Mouse (Mus musculus): ENCODE data around the gene Stmn3. TPM values are rescaled to one million over a fixed set of nuclear protein-coding genes. Genes with fewer than 3 reads are reported as not detected.

Stmn3 gene
- total RNA-seq (2021) = 100 to 1,000 TPM; 793 to 798 TPM
- long read RNA-seq, experiment 1, transcript Stmn3-201 (5 exons, 1,136 nt) = major isoform, 636 of 646 reads
- long read RNA-seq, experiment 1, partial matches to known transcripts = 7 of 646 reads
- long read RNA-seq, experiment 1, other reads (novel, unspliced or antisense) = 3 of 646 reads
- long read RNA-seq, experiment 2, transcript Stmn3-201 (5 exons, 1,136 nt) = major isoform, 1,248 of 1,285 reads
- long read RNA-seq, experiment 2, partial matches to known transcripts = 22 of 1,285 reads
- long read RNA-seq, experiment 2, other reads (novel, unspliced or antisense) = 15 of 1,285 reads

DNA sequence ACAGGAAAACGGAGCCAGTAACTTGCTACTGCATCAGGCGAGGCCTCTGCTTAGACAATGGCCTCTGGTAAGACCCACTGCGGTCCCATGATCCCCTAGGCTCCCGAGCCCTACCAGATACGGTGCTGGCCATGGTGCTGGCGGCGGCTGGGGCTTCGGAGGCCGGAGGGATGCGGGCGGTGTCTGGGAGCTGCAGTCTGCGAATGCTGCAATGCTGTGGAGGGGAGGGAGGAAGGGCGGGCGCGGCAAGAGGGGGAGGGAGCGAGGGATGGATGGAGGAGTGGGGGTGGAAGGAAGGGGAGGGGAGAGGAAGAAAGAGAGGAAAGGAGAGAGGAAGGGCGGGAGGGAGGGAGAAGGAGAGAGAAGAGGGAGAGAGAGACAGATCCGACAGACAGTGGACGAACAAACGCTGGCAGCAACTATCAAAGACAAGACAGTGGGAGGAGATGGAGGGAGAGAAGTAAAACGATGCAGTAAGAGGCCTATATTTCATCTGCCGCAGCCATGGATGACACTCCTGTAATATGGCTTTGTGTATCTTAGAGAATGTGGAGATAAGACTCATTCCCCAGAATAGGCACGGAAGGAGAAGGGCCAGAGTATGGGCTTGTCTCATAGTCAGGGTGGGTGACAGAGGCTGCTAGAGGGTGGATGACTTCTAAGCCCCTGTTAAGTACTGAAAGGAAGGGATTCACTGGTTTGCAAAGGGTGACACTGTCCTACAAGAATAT, at the start of gene Stmn3:
Gene Stmn3, minus strand, starts transcription at position 421 of the 731 bp plus-strand sequence.
- peak in 1 of 2 experiments; percentile 71 for DNase-seq (ENCODE audit: low spot score in 2 of 2)

DNA sequence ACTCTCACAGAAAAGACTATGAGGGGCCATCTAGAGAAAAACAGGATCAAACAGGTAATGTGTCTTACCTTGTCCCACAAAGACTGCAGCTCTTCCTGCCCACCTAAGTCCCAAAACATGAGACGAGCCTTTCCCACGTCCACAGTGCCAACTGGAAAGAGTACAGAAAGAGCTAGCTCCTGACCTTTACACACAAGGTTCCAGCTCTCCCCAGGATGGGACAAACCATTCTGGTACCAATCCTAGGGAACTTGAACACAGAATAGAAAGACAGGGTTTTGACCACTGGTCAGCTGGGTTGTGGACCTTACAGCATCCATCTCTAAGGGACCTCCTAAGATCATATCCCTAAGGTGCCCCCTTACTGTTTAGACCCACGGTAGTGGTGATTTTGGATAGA, 49.6 kb upstream of the Stmn3 start:
- no peak for DNase-seq (ENCODE audit: low spot score in 2 of 2)

DNA sequence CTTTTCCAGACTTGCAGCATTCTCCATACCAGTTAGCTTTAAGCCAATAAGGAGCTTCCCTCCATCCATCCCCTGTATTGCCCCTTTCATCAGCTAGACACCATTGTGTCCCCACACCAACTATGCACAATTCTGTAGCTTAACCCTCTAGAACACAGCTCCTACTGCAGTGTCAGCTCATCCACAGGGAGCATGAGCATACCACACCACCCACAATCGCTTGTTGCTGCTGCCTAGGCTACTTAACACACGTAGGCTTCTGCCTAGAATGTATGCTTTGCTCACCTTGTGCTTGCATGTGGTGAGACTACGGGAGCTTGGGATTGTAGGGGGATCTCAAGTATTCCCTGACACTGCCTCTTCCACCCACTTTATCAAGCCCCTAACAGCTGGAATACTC, 42.5 kb upstream of the Stmn3 start:
- no peak for DNase-seq (ENCODE audit: low spot score in 2 of 2)

DNA sequence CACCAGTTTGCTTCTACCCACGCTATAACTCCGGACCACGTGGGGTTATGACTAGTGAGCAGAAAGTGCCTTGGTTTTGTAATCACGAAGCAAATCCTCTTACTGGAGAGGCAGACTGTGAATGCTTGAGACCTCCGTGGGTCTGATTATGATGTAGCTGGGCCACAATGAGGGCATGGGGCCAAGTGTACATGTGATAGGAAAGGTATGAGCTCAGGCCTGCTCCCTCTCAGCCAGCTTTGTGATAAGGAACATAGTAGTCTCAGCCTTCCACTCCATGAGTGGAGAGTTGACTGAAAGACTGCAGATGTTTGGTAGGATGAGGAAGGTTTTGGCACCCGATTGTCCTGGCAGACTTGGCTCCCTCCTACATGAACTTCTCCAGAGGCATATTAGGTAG, 28.5 kb upstream of the Stmn3 start:
- DNase-seq (ENCODE audit: low spot score in 2 of 2) = no peak

DNA sequence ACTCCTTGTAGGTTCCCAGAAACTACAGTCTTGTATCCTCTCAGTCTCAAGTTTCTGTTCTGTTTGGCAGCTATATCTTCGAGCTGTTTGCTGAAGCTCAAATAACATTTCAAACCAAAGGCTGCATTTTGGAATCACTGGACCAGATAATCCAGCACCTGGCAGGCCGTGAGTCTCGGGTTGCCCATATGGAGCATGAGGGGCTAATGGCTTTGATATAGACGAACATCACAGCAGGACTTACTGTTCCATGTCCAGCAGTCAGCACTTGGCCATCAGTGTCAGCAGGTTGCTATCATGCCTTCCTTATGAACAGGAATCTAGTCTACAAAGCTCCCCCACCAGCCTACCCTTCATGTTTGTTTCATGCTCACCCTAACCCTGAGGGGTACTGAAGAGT, 26.1 kb upstream of the Stmn3 start:
- DNase-seq (ENCODE audit: low spot score in 2 of 2) = no peak

DNA sequence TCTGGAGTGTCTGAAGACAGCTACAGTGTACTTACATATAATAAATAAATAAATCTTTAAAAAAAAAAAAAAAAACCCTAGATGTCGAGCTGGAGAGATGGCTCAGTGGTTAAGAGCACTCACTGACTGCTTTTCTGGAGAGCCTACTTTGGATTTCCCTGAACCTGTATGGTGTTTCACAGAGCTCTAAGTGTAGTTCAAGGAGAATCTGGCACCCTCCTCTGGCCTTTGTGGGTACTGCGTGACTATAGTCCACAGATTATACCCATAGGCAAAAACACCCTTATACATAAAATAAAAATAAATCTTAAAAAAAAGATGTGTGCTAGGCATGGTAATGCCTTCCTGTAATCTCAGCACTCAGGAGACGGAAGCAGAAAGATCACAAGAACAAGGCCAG, 19.7 kb upstream of the Stmn3 start:
- peak; percentile 49 to 64 for DNase-seq (ENCODE audit: low spot score in 2 of 2)

DNA sequence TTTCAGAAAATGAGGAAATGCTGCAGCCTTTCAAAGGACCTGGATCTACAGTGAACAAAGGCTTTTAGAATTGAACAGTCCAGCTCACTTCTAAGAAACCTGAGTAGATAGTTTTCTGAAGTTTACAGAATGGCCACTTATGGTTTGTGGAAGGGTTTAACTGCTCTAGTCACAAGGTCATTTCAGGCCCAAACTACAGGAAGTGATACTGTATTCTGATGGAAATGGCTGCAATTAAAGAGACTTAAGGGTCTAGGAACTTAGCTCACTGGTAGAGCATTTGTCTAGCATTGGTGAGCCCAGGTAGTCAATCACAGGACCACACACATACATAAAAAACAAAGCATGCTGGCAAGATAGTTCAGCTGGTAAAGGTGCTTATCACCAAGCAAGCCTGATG, 18.2 kb upstream of the Stmn3 start:
- DNase-seq (ENCODE audit: low spot score in 2 of 2) = no peak

DNA sequence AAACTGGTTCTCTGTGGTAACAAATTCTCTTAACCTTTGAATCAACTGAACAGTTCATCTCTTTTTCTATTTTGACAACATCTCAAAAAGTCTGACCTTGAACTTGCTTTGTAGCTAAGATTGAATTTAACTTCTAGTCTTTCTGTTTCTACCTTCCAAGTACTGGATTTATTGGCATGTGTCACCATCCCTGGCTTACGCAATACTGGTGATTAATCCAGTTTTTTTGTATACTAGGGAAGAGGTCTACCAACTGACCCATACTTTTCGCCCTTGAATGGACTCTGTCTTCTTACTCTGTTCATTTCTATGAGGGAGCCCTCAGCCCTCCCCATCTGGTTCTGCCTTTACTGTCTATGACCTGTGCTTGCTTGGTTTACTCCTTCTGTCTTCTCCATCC, 11.8 kb upstream of the Stmn3 start:
- no peak for DNase-seq (ENCODE audit: low spot score in 2 of 2)

DNA sequence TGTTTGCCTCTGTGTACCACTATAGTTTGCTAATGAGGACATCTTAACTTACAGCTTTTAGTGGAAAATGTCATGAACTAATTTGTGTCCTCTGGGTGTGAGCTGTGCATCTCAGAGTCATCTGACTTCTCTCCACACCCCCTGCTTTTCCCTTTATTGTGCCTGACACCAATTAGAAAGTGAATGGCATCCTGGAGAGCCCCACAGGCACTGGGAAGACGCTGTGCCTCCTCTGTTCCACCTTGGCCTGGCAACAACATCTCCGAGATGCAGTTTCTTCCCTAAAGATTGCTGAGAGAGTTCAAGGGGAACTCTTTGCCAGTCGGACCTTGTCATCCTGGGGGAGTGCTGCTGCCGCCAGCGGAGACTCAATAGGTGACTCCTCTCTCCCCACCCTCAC, 7.8 kb upstream of the Stmn3 start:
- DNase-seq (ENCODE audit: low spot score in 2 of 2) = no peak

DNA sequence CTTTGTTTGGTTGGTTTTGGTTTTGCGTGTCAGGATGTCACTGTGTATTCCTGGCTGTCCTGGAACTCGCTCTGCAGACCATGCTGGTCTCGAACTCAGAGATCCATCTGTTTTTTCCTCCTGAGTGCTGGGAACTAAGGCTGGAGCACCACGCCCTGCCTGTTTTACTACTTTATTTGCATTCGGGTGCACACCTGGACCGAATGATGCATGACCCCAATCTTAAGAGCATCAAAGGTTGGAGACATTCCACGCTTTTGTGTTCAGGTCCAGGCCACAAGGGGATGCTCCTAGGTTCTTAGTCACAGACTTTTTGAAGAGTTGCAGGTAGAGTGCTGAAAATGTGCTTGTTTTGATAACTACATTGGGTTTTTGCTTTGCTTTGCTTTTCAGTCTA, 5.8 kb upstream of the Stmn3 start:
- DNase-seq (ENCODE audit: low spot score in 2 of 2) = no peak

DNA sequence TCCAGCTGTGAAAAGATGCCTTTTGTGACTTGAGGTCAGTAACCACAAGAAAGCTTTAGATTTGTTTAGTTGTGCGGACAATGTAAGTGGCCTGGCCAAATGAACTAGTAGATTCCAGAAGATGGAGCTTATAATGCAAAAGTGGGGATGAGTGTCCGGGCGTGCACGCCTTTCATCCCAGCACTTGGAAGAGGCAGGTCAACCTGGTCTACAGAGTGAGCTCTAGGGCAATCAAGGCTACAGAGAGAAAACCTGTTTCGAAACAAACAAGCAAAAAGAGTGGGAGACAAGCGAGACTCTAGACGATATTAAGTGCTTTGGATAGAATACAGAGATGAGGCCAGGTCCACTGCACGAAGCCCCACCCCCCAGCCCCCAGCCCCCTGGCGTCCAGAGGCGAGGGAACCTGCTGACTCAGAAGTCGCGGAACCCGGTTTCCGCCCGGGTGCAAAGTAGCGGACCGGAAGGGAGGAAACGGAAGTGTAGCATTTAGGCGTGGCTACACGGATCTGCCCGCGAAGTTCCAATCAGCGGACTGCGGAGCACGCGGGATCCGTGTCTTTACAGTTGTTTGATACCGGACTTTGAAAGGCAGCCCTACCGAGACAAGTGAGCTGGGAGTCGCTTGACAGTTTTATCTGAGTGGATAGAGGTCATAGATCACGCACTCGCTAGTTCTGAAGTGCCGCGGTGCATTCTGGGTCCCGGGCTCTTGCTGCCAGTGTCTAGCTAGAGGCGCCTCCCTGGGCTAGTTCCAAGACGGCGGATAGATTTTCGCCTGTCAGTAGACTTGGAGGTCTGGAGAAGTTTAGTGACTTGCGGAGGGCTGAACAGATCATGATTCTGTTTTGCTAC, 5.2 kb upstream of the Stmn3 start, which contains the start of gene Rtel1:
Gene Rtel1, plus strand, starts transcription at position 492 of the 855 bp plus-strand sequence.
- peak; percentile 83 to 86 for DNase-seq (ENCODE audit: low spot score in 2 of 2)

DNA sequence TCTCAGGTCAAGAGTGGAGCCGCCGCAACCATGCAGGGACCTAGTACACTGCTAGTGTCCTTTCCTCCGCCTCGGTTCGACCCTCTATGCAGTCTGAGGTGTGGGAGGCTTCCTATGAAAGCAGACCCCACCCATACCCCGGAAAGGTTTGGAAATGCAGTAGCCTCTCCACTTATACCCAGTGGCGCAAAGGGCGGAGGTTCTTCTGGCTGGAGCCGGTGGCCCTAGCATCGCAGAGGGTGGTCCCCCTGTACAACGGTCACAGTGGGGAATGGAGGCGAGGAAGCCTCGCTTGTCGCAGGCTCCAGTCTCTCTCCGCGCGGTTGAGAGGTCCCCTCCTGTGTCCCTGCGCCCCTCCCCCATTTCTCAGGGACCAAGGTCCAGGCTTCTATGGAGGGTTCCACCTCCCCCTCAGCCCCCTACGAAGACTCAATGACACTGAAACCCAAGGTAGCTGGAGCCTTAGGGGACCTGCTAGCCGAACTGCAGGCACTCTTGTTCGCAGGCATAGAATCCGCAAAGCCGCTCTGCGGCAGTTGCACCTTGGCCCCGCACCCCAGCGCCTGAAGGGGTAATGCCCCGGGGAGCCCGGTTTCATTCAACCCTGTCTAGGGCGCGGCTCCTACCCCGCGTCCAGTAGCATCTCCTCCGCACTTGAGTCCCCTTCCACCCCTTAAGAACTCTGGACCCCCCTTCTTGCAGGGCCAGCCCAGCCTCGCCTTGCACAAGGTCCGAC, 788 bp downstream of the Stmn3 start:
- DNase-seq (ENCODE audit: low spot score in 2 of 2) = peak in 1 of 2 experiments; percentile 69

DNA sequence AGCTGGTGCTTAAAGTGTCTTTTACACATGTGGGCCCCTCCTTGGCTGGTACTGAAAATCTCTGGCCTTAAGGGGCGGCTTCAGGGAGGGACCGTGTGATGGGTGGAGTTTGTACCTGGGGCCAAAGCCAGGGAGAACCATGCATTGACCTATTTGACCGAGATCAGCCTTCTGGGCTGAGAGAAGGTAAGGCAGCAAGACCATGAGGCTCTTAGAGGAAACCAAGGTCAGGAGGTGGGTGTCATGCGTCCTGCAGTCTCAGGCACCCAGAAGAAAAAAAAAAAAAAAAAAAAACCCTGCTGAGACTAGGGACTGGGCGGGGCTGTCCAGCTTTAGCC, 1.3 kb downstream of the Stmn3 start:
- no peak for DNase-seq (ENCODE audit: low spot score in 2 of 2)

DNA sequence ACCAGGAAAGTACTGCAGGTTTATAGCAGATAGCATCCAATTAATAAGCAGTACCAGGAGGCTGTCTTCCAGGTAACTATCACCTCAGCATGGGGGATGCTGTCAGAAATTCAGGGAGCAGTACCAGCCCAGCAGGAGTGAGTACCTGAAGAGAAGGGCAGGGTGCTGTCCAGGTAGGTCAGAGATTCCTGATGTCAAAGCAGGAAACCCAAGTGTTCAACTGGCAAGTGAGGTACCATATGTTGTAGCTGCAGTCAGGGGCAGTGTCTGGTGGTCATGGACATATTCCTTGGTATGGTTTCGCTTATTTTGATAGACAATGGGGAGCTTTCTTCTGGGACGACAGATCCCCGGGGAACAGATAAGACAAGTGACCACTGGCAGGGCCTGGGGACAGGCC, 1.9 kb downstream of the Stmn3 start:
- DNase-seq (ENCODE audit: low spot score in 2 of 2) = no peak

DNA sequence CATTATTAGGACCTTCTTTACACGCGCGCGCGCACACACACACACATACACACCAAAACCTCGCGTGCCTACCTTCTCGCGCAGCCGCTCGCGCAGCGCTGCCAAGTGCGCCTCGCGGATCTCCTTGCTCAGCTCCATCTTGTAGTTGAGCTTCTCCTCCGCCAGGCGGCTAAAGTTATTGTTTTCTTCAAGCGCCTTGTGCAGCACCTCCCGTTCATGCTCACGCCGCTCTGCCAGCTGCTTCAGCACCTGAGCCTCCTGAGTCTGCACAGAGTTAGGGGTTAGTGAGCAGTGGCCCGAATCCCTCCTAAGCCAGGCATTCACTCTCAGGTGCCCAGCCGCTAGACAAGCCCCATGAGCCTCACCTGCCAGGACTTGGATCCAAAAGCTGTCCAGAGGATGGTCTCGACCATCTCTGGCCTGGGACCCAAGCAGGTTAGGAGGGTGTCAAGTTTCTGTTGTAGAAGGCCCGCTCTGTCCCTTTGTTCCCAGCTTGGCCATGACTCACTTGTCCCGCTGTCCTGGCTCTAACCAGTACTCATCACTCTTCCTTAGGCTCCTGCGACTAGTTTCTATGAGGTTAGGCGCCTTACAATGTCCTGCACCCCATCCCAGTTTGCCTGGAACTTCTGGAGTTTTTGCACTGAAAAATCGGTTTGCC, 7.0 kb downstream of the Stmn3 start:
- DNase-seq (ENCODE audit: low spot score in 2 of 2) = peak in 1 of 2 experiments; percentile 37

DNA sequence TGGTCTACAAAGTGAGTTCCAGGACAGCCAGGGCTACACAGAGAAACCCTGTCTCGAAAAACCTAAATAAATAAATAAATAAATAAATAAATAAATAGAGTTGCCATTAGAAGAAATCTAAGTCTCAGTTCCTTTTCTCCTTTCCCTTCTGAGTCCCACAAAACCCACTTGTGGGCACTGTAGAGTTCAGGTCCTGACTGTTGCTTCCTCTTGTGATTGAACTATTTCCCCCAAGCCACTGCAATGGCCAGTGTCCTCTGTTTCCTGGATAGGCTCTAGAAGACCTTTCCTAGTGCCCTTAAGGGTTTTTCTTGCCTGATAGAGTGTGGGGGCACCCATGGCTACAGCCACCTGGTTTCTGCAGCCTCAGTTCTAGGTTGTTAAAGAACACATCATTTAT, 9.4 kb downstream of the Stmn3 start:
- no peak for DNase-seq (ENCODE audit: low spot score in 2 of 2)

DNA sequence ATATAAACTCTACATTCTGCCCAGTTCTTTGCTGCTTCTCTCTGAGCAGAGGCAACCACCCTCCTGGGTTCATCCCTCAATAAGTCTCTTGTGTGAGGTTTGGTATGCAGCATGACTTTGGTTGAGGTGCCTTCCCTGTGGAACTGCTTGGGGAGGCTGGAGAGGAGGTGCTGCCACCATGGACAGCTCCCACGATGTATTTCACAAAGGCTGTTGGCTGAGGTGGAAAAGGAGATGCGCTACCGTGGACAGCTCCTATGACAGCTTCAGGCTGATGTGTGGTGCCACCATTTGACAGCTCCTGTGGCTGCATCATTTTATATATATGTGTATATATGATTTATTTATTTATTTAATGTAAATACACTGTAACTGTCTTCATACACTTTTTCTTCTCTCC, 12.3 kb downstream of the Stmn3 start:
- DNase-seq (ENCODE audit: low spot score in 2 of 2) = no peak

DNA sequence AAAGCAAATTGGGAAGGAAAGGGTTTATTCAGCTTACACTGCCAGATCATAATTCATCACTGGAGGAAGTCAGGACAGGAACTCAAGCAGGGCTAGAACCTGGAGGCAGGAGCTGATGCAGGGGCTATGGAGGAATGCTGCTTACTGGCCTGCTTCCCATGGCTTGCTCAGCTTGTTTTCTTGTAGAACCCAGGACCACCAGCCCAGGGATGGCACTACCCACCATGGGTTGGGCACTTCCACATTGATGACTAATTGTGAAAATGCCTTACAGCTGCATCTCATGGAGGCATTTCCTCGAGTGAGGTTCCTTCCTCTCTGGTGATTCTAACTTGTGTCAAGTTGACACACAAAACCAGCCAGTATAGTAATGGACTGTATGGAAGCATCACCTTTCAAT, 23.4 kb downstream of the Stmn3 start:
- DNase-seq (ENCODE audit: low spot score in 2 of 2) = no peak

DNA sequence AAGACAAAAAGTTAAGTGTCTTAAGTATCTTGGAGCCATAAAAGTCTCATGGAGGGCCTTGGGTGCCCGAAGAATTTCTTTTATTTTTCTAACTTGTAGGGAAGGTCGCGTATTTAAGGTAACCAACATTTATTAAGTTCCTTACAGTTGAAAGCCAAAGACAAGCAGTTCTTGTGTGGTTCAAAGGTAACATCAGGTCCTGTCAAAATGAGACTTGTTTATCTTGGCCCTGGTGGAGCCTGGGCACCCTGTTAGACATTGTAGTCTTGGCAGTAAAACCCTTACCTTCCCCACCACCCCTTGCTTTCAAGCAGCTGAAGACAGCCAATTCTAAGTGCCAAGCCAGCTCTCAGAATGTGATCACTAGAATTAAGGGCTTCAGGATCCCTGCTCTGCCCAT, 25.6 kb downstream of the Stmn3 start:
- DNase-seq (ENCODE audit: low spot score in 2 of 2) = no peak

DNA sequence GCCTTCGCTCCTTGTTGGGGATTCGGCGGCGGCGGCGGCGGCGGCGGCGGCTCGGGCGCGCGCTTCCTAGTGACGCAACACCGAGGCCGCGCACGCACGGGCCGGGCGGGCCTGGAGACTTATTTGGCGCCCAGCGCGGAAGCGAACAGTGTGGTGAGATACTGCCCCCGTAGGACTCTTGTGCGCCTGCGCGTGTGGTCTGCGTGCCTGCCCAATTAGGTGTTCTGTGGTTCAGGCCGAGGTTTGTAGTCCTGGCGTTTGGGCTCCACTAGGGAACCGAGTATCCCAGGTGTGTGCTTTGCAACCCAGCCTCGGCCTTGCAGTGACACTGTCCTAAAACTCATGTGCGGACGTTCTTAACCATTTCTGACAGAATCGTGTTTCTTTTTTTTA, 26.3 kb downstream of the Stmn3 start, which contains the start of gene Gmeb2:
Gene Gmeb2, minus strand, starts transcription at position 78 of the 393 bp plus-strand sequence.
- peak; percentile 91 to 96 for DNase-seq (ENCODE audit: low spot score in 2 of 2)
